Mouse (Mus musculus) myocyte (in vitro differentiated cells): ENCODE data around the gene Gm10188.

Source experiments
- MYOG ChIP-seq, 3 experiments: IDR thresholded peaks; one replicate each; pipeline ENCODE4 v1.6.1; 2011; ENCODE audit warnings: control low read depth in 2 of 3, low read depth in 2 of 3, mild to moderate bottlenecking in 2 of 3; ENCODE audit not compliant: insufficient read length in 2 of 3, control insufficient read depth in 1 of 3, insufficient read depth in 1 of 3
- POLR2A ChIP-seq: IDR thresholded peaks from one replicate; pipeline ENCODE4 v1.6.1; 2011; ENCODE audit warnings: low read depth, mild to moderate bottlenecking, control low read depth, moderate library complexity; ENCODE audit not compliant: insufficient read length
- TCF12 ChIP-seq: IDR thresholded peaks from one replicate; pipeline ENCODE4 v1.6.1; 2011; ENCODE audit warnings: mild to moderate bottlenecking, control low read depth; ENCODE audit not compliant: poor library complexity, insufficient read depth, severe bottlenecking

DNA sequence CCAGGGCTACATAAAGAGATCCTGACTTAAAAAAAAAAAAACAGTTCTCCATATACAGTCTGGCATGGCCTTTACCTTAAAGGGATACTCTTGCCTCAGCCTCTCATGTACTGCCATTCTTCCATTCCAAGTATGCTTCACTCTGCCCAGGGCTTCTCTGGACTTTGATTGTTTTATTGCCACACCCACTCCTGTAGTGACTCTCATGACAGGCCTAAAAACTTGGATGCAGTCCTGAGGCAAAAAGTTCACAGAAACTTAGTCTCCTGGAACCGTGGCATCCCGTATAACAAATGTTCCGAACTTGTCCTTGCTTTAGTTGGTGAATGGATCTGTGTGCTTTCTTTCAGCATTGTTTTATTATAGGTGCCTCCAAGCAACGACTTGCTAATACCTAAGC, 17.1 kb upstream of the Gm10188 start:
- TF ChIP-seq POLR2A (no peak), MYOG (IDR thresholded peaks at IDR 0.05; ENCODE audit: control insufficient read depth in 1 of 3, insufficient read depth in 1 of 3, insufficient read length in 2 of 3, low read depth in 2 of 3) (no peak), TCF12 (no peak)
